Mouse (Mus musculus) layer of hippocampus, adult 18-20 months (tissue): ENCODE results near the gene Map4. TPM values are rescaled to one million over a fixed set of nuclear protein-coding genes. Genes with fewer than 3 reads are reported as not detected.

ENCODE experiments used
- DNase-seq, 2 experiments: peaks; one replicate each; pipeline ENCODE4 v3.0.0; 2022; ENCODE audit warnings: low spot score in 2 of 2
- total RNA-seq, 2 experiments: library from RNA; stranded (reverse); gene quantifications; 2 replicates each; pipeline ENCODE4 v1.2.3; 2021

Map4 gene
- total RNA-seq, 2 experiments from 2014 or later, result 558 to 622 TPM

DNA sequence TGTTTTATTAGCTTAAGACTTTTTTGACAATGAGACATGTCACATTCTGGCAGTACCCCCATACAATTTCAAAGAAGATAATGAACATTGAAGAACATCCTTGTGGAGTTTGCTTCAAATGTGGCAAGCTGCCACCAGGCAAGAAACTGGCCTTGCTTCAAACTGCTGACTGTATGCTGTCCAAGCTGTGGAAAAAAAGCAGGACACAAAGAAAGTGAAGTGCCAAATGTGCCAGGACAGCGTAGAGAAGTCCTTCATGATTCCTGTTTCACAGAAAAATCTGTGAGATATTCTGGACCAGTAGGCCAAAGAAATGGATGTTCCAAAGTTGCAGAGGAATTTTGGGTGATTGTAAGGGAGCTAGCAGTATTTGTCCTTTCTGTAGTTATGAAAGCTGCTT, 57.8 kb downstream of the Map4 start:
- peak in 1 of 2 experiments; percentile 44 for DNase-seq

DNA sequence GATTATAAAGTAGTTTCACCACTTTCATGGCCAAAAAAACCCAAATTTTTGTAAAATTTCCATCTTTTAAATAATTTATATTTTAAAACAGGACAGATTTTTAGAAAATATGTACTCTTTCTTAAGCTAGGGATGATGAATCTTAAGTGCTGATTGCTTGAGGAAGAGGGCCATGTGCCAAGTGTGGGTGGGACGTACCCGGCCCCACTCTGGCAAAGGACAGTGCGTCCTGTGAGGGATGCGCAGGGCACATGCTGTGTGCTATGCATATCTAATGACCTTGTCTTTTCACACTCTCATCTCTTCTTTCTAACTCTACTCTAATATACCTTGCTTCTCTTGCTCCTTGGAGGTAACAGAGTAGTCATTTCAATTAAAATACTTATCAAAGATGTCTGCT, 66.2 kb downstream of the Map4 start:
- peak; percentile 36 to 77 for DNase-seq

DNA sequence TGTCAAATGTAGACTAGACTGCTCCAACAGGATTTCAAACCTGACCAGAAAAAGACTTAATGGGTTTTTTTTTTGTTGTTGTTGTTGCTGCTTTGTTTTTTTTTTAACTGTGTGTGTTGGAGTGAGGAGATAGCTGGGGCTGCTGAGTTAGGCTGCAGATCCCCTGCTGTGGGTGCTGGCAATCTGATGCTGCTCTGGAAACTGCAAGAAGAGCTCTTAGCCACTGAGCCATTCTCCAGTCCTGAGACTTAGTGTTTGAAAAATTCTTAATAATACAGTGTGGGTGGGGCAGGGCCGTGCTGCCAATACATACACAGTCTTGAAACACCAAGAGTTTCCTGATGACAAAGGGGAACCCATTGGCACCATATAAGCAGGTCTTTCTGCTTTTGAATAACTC, 70.7 kb downstream of the Map4 start:
- no peak for DNase-seq

DNA sequence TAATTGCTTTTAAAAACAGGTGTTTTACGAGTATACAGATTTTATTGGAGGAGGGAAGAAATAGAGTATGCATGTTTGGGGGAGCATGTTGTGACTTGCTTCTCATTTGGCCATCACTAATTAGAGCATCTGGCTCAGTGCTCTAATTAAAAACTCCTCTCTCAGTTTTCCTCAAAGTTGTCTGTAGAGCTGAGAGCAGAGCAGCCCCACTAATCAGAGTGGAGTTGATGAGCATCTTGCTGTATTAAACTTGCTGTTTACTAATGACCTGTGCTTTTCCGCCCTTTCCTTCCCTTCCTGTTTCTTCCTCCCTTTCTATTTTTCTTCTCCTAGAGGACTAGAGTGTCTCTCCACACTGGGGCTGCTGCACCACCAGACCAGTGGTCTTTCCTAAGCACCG, 71.2 kb downstream of the Map4 start:
- no peak for DNase-seq

DNA sequence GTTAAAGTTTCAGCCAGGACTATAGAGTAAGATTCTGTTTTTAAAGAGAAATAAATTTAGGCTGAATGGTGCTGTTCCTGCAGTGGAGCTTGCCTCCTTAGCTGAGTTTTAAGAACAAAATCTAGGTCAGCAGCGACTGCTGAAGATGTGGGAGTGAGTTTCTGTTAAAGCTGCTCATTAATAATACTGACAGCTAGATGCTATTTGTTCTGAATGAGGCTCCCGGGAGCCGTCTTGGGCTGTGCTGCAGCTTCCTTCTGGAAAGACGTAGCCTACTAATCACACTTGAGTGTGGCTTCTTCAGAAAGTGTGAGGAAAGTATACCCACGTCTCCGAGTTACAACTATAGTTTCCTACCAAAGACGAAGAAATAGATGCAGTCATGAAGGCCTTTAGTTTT, 88.0 kb downstream of the Map4 start:
- DNase-seq, result peak in 1 of 2 experiments; percentile 41

DNA sequence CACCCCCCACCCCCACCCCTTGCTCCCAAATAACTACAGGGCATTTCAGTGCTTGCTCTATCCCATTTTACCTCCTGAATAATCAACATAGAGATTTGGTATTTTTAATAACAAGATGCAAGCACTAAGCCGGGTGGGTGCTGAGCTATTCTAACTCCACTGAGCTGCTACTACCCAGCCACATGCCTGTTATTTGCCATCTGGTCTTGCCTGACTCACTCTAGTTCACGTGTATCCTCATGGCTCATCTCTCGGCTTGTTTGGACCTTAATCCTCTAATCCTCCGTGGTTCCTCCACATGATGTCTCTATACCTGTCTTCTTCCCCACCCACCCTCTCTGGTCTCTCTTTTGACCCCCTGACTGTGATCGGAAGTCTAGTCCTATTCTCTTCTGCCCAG, 89.1 kb downstream of the Map4 start:
- DNase-seq, result peak; percentile 64 to 85

DNA sequence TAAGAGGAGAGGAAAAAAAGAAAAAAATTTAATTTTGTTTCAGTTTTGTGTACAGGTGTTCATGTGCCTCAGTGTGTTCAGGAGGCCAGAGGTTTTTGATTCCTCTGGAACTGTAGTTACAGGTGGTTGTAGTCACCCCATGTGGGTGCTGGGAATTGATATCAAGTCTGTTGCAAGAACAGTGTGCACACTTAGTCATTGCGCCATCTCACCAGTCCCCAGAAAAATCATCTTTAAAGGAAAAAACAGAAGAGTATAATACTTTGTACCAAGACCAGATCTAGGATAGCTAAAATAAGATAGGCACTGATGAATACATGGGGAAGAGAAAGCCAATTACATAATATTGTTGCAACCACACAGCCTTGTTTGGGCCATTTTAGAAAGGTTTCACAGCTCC, 90.2 kb downstream of the Map4 start:
- DNase-seq, result no peak

DNA sequence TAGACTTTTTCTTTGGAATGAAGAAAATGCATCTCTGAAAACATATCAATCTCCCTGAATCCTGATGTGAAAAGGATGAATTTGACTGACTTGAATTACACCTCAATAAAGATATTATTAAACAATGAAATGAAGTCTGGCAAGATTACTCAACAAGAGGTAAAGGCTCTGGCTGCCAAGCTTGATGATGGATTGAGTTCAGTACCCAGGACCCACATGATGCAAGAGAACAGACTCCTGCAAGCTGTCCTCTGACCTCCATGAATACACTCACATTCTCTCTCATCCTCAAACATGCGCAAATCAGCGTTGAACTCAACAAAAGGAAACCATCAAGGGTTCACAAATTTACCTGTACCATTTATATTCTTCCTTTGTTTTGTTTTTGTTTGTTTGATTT, 90.9 kb downstream of the Map4 start:
- no peak for DNase-seq

DNA sequence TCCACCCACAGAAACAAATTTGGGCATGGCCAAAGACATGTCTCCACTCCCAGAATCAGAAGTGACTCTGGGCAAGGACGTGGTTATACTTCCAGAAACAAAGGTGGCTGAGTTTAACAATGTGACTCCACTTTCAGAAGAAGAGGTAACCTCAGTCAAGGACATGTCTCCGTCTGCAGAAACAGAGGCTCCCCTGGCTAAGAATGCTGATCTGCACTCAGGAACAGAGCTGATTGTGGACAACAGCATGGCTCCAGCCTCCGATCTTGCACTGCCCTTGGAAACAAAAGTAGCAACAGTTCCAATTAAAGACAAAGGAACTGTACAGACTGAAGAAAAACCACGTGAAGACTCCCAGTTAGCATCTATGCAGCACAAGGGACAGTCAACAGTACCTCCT, 103.8 kb downstream of the Map4 start:
- DNase-seq, result no peak

DNA sequence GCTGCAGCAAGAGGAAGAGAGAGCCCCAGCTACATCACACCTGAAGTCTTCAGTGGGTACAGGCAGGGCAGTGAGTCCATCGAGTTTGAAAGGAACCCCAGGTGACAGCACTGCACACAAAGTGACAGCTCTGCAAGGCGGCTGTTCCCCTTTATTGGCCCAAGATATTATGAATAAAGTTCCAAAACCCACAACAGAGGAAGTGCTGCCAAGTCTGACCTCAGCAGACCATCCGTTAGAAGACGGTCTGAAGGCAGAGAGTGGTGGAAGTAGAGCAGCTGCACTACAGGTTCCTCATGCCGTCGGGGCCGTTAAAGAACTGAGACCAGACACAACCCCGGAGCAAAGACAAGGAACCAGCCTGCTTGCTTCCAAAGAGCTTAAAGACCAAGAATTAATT, 106.6 kb downstream of the Map4 start:
- no peak for DNase-seq

DNA sequence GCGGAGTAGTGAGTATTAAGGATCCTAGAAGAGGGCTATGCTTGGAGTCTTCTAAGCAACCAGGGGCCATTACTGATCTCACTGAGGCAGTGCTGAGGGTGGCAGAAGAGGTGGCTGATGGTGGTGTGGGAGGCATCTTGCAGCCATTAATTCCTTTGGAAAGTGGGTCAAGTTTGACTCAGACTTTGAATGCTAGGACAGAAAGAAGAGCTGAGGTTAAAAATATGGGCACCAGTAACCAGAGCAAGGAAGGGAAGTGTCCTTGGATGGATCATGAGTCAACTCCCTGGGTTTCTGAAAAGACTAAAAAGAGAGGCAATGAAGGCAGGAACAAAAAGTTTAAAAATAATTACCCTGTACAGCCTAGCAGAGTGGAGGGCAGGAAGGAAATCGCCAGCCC, 107.2 kb downstream of the Map4 start:
- no peak for DNase-seq

DNA sequence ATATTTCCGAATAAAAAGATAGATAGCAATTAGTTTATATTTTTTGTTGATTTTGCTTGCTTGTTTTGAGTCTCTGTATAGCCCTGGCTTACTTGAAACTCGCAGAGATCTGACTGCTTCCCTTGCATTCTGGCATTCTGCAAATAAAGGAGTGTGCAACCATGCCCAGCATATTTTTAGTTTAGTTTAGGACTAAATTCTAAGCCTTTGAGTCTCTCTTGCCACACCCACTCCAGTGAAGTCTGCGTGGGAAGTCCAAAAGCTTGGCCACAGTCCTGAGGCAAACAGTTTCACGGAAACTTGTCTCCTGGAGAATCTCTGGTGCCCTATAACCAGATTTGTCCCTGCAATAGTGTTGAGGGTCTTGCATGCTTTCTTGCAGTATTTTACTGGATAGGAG, 113.1 kb downstream of the Map4 start:
- no peak for DNase-seq

DNA sequence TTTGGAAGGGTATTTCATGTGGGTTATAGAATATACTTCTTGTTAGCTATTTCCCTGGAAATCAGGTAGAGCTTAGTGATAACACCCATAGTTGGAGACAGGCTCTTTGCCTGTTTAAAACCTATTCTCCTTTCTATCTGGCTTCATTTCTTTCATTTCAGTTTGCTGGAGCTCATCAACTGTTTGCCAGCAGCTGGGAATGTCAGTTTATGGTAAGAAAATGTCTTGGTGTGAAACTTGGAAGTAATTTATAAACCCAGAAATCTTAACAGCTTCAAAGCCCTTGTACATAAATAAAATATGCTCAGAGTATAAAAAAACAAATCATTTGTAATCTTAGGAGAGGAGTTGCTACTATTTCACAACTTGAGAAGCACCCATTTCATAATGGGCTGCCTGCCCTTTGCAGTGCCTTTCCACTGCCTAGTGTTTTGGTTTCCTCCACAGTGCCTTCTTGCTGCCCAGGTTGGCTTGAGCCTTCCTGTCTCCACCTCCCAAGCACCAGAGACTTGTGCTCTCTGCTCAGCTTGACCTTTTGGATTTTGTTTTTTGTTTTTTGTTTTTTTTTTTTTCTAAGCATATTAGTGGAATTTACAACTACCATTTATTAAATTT, 114.6 kb downstream of the Map4 start:
- DNase-seq, result no peak

DNA sequence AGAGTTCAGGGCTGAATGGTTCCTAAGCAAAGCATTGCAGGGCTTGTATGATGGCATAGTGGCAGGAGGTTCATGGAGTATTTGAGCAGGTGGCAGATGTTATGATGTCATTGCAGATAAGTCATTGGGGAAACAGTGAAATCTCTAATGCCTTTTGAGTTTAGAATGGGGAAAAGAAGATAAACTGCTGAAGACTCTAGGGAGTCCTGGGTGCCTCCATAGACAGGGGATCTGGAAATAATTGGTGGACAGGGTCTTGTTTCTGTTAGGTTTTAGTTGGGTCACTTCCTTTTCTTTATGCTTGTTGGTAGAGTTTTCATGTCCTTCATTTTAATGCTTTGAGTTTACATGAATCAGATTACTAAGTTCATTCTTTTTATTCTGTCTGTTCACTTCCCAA, 116.0 kb downstream of the Map4 start:
- DNase-seq, result no peak

DNA sequence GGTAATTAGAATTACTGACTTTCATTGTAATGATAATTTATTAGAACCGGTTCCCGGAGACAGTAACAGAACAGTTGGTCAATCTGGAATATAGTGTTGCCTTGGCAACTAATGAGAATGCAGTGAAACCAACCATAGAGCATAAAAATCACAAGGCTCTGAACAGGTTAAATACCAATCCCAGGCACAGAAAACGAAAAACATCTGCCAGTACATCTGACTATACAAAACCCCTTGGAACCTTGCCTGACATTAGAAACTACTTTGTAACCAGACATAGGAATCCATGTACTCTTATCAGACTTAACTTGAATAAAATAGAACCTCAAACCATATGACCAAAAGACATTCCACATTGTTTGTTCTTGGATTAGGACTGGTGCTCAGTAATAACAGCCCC, 116.6 kb downstream of the Map4 start:
- DNase-seq, result peak in 1 of 2 experiments; percentile 46

DNA sequence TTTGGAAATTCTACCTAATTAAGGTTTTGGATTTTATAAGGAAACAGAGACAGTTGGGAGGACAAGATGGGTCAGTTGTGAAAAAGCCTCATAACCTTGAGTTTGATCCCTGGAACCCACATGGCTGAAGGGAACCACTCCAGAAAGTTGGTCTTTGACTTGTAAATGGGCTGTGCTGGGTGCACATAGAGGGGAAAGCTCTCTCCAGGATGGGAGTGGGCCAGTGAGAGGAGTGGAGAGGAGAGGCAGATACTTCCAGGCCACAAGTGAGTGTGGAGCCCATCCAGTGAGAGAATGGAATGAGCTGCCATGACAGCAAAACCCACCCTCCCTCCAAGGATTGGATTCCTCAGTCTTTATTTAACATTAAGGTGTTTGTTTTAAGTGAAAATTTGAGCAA, 119.9 kb downstream of the Map4 start:
- no peak for DNase-seq

DNA sequence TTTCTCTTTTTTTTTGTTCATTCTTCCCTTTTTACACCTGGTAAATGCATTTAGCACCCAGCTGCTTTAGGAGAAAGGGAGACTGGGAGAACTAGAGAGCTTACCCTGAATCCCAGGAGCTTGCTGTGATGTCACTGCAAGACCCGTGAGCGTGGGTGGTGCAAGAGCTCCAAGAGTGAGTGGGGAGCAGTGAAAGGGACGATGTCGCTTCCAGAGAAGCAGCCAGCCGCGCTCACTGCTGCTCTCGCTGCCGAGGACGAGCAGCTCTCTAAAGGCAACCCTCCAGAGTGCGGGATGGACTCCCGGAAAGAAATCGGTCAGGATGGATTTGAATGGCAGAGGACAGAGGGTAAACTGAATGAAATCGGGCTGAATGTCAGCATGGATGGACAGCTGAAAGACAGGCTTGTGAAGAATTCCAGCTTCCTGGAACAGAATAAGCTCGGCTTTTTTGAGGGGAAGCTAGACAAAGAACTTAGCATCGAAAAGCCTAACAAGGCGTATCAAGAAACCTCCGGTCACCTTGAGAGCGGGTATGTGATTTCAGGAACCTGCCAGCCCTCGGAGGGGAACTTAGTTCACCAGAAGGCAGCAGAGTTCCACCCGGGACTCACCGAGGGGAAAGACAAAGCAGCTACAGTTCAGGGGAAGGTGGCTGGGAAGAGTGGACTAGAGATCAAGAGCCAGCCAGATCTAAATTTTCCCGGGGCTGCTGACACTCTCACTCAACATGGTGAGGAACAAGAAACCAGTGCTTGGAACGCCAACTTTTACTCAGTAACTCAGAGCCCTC, 120.8 kb downstream of the Map4 start:
- DNase-seq, result peak; percentile 80 to 88

DNA sequence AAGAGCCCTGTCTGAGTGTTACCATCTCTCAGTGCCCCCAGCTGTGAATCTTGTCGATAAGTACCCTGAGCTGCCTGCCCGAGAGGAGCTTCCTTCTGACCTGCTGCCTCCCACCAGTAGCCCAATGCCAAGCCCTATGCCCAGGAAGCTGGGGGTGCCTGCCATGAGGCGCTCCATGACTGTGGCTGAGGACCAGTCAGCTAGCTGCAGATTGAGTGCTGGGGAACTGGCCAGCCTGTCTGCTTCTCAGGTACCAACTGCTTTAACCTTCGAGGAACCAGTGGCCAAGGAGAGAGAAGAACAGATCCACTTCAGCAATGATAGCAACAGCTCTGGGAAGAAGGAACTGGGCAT, 121.7 kb downstream of the Map4 start:
- no peak for DNase-seq

DNA sequence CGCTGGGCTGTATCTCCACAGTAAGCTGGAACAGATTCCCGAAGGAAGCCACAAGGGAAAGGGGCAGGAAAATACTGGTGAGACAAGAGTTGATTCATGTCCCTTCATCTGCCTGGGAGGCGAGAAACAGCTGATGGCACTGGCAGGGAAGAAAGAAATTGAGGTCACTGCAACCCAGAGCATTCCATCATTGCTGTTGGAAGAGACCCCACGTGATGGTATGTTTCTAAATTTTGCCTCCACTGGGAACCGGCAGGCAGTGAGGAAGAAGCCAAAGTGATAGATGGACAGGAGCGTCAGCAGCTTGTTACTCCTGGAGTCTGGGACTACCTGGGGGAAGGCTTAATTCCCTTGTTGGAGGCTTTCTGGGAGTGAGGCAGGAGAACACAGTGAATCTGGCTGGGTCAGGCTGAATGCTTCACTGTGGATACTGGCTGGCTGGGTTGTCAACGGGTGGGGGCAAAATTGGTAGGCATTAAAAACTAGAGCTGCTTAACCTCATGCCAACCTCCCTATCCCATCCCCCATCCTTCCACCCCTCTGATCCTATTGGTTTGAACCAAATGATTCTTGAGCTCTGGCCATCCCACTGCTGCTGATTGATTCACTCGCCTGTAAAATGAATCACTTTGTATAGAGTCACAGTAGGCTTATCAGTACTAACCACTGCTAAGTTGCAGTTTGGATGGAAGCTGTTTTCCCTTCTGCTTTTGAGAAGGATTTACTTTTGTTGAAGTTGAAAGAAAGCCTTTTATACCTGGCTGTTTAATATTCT, 122.2 kb downstream of the Map4 start:
- peak; percentile 66 to 86 for DNase-seq

DNA sequence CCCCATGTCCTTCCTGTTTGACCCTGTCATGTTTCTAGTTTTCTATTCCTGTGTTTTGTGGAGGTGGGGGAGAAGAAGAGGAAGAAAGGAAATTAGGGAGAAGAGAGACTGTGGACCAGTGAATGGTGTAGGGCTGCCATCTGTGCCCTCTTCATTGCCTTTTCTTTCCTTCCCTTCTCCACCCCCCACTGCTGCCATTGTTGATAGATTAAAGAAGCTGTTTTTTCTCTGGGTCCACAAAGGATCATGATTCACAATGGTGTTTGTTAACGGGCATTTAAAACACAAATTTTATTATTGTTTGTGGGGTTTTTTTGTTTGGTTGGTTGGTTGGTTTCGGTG, 122.8 kb downstream of the Map4 start:
- DNase-seq, result no peak

DNA sequence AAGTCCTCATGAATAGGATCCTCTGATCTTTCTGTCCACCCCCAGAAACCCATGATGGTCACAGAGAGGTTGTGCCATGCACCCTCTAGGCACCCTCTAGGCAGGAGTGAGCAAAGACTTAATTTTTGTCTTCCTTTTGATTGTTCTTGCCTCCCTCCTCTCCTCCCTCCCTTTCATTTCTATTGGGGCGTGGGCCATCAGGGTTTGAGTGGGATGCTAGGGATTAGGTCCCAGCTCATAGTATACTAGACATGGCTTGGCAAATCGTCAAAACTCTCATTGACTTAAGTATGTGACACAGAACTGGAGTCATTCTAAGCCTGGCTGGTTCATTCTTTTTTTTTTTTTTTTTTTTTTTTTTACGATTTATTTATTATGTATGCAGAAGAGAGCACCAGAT, 123.5 kb downstream of the Map4 start:
- no peak for DNase-seq

DNA sequence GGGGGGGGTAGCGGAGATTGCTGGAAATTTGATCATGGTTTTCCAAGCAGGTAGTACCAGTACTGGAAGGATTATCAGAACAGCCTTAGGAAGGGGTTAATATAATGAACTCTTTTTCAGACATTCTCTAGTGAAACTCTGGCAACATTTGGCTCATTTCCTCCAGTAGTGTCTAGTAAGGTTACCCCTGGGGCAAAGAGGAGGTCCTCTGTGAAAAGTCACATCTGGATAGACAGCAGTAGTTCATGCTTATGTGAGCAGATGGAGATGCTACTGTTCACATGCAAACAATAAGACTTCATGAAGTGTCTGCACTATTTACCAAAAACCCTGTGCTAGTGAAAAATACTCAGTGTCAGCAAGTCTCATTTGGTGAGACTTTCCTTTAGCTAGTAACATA, 125.9 kb downstream of the Map4 start:
- DNase-seq, result no peak

DNA sequence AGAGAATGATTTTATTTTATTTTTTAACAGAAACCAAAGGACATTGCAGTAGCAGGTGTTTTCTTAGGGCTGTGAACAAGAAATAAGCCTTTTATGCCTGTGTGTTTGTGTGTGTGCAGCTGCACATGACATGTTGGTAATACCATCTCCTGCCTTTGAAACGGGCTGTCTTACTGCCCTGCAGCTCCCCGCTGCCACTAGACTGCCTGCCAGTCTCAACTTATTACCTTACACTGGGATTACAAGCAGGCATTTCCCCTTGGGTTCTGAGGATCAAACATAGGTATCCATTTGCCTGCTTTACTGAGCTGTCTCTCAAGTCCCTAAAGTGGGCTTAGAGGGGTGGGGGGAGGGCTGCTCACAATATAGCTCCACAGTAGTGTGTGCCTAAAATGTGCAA, 129.5 kb downstream of the Map4 start:
- no peak for DNase-seq
